Mouse (Mus musculus): ENCODE results near the gene Cldn10. TPM values are rescaled to one million over a fixed set of nuclear protein-coding genes. Genes with fewer than 3 reads are reported as not detected.

The Cldn10 gene
- polyA plus RNA-seq, 1 experiment = 1.4 TPM

DNA sequence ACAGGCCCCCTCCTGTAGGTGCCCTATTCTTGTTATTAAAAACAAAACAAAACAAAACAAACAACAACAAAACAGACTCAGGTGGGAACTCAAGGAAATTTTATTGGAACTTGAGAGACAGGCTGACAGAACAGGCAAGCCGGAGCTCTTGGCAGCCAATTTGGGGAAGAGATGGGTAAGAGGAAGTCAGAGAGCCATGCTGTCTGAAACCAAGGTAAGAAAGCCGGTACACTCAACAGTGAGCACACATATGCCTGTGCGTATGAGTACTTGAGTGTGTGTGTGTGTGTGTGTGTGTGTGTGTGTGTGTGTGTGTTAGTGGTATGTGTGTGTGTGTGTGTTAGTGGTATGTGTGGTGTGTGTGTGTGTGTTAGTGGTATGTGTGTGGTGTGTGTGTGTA, 54.6 kb downstream of the Cldn10 start:
- H3K27ac ChIP-seq (ENCODE audit: insufficient read depth, low read length) = no peak overlapping the region
- no peak overlapping the region for H3K4me3 ChIP-seq (ENCODE audit: extremely low read depth, insufficient read depth, insufficient read length)
- H3K4me1 ChIP-seq (ENCODE audit: control insufficient read depth, insufficient read depth, insufficient read length) = no peaks in the 10 kb centered on the region; the same call in 1 of the 2 replicates
- TF ChIP-seq POLR2A (IDR thresholded peaks at IDR 0.05; ENCODE audit: low read depth, low read length) (no peak), CTCF (IDR thresholded peaks at IDR 0.05; ENCODE audit: extremely low read depth, insufficient read depth, insufficient read length, insufficient replicate concordance) (no peak)
- no peaks in the 10 kb centered on the region for H3K36me3 ChIP-seq (ENCODE audit: control insufficient read depth, insufficient read depth, low read length)
- no peak for DNase-seq (ENCODE audit: low read depth in 1 of 2, low spot score in 2 of 2)
- 43% methylated on average over 3 of the region's 3 CpGs for WGBS
- H3K27me3 ChIP-seq (ENCODE audit: control insufficient read depth, insufficient read depth, low read length) = no peaks in the 10 kb centered on the region

DNA sequence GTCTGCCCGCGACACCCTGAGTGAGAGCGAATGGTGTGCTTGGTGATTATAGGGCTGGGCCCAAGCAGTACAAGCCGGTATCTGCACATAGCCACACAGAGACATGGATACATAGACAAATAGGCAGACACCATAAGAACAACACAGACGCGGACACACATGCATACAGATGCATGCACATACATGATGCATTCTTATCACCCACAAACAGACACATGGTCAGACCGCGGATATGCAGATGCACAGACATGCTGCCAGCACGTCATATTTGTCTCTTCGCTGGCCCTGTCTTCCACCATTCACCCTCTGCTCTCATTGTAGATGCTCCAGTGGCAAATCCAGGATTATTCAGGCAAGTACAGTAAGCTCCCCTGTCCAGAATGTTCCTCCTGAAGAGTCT, 59.1 kb downstream of the Cldn10 start:
- Histone ChIP-seq H3K4me1 (ENCODE audit: control insufficient read depth, insufficient read depth, insufficient read length) (no peaks in the 10 kb centered on the region; the same call in 1 of the 2 replicates), H3K27ac (ENCODE audit: insufficient read depth, low read length) (no peak overlapping the region), H3K27me3 (ENCODE audit: control insufficient read depth, insufficient read depth, low read length) (no peaks in the 10 kb centered on the region), H3K4me3 (ENCODE audit: extremely low read depth, insufficient read depth, insufficient read length) (no peak overlapping the region), H3K36me3 (ENCODE audit: control insufficient read depth, insufficient read depth, low read length) (no peaks in the 10 kb centered on the region)
- WGBS = 95% methylated on average over 10 of the region's 10 CpGs
- TF ChIP-seq CTCF (IDR thresholded peaks at IDR 0.05; ENCODE audit: extremely low read depth, insufficient read depth, insufficient read length, insufficient replicate concordance) (no peak), POLR2A (IDR thresholded peaks at IDR 0.05; ENCODE audit: low read depth, low read length) (no peak)
- DNase-seq (ENCODE audit: low read depth in 1 of 2, low spot score in 2 of 2) = no peak

DNA sequence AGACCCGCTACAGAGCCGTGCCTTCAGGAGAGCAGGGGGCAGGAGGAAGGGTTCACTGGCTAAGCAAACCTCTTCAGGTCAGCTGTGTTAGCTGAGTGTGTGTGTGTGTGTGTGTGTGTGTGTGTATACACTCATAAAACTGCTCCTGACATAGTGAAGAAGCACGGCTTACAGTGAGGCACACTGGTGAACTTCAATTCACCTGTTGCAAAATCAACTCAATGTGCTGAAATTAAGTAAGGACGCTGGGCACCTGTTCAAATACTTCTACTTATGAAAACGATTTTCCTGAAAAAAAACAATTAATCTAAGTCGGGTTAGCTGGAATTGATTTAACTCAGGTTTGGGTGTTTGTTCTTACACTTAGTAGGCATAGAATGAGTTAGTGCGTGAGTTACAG, 60.5 kb downstream of the Cldn10 start:
- no peaks in the 10 kb centered on the region for H3K27me3 ChIP-seq (ENCODE audit: control insufficient read depth, insufficient read depth, low read length)
- no peaks in the 10 kb centered on the region for H3K36me3 ChIP-seq (ENCODE audit: control insufficient read depth, insufficient read depth, low read length)
- 85% methylated on average over 7 of the region's 7 CpGs for WGBS
- no peak overlapping the region for H3K4me3 ChIP-seq (ENCODE audit: extremely low read depth, insufficient read depth, insufficient read length)
- H3K27ac ChIP-seq (ENCODE audit: insufficient read depth, low read length) = no peak overlapping the region
- no peak for TF ChIP-seq CTCF (IDR thresholded peaks at IDR 0.05; ENCODE audit: extremely low read depth, insufficient read depth, insufficient read length, insufficient replicate concordance)
- no peak for TF ChIP-seq POLR2A (IDR thresholded peaks at IDR 0.05; ENCODE audit: low read depth, low read length)
- H3K4me1 ChIP-seq (ENCODE audit: control insufficient read depth, insufficient read depth, insufficient read length) = no peaks in the 10 kb centered on the region
- DNase-seq (ENCODE audit: low read depth in 1 of 2, low spot score in 2 of 2) = no peak

DNA sequence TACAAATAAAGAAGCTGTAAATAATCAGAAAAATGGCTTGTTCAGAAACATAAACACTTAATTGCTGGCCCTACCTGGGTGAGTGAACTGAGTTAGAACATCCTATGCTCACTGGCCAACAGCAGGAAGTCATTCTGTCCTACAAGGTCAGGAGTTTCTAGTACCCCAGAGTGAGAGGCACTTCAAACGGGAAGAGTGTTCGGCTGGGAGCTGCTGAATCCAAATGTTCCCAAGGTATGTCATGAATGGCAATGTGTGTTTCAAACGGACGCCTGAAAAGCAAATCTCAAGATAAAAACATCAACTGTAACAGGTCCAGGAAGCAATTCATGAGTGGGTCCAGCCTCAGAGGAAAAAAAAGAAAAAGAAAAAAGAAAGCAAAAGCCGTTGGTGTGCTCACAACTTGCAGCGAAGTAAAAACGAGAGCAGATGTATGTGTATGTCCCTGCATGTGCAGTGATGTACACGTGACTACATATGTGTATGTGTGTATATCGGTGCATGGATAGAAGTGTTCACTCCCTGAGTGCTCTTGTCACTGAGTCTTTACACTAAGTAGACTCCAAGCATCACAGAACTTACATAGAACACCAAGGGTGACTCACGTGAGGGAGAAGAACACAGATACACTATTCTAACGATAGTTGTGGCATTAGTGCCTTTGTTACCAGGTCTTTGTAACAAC, 62.4 kb downstream of the Cldn10 start:
- Histone ChIP-seq H3K27ac (ENCODE audit: insufficient read depth, low read length) (no peak overlapping the region), H3K4me3 (ENCODE audit: extremely low read depth, insufficient read depth, insufficient read length) (no peak overlapping the region), H3K27me3 (ENCODE audit: control insufficient read depth, insufficient read depth, low read length) (peaks cover 2% of the 10 kb centered on the region; the same call in 1 of the 2 replicates), H3K36me3 (ENCODE audit: control insufficient read depth, insufficient read depth, low read length) (no peaks in the 10 kb centered on the region), H3K4me1 (ENCODE audit: control insufficient read depth, insufficient read depth, insufficient read length) (peaks cover 12% of the 10 kb centered on the region; the same call in 1 of the 2 replicates)
- TF ChIP-seq CTCF (IDR thresholded peaks at IDR 0.05; ENCODE audit: extremely low read depth, insufficient read depth, insufficient read length, insufficient replicate concordance) = no peak
- TF ChIP-seq POLR2A (IDR thresholded peaks at IDR 0.05; ENCODE audit: low read depth, low read length) = no peak
- WGBS = 31% methylated on average over 11 of the region's 11 CpGs
- DNase-seq (ENCODE audit: low read depth in 1 of 2, low spot score in 2 of 2) = no peak

DNA sequence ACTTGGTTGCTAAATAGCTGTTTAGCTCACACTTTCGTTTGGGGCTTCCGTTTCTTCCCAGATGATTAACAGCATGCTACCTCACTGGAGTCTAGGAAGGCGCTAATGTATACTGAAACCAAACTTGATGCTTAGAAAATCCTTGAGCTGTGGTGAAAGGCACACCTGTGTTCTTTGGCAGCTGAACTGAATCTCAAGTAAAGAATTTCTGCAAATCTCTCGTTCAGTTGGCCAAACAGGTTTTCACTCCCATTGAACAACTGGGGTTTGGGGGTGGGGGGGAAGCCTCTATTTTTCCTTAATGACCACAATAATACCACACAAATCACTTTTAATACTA, 63.0 kb downstream of the Cldn10 start:
- 43% methylated on average over 4 of the region's 4 CpGs for WGBS
- H3K36me3 ChIP-seq (ENCODE audit: control insufficient read depth, insufficient read depth, low read length) = no peaks in the 10 kb centered on the region
- TF ChIP-seq POLR2A (IDR thresholded peaks at IDR 0.05; ENCODE audit: low read depth, low read length) = no peak
- no peak for TF ChIP-seq CTCF (IDR thresholded peaks at IDR 0.05; ENCODE audit: extremely low read depth, insufficient read depth, insufficient read length, insufficient replicate concordance)
- peaks cover 4% of the 10 kb centered on the region; the same call in 1 of the 2 replicates for H3K27me3 ChIP-seq (ENCODE audit: control insufficient read depth, insufficient read depth, low read length)
- no peak overlapping the region for H3K27ac ChIP-seq (ENCODE audit: insufficient read depth, low read length)
- H3K4me1 ChIP-seq (ENCODE audit: control insufficient read depth, insufficient read depth, insufficient read length) = peaks cover 12% of the 10 kb centered on the region; the same call in 1 of the 2 replicates
- H3K4me3 ChIP-seq (ENCODE audit: extremely low read depth, insufficient read depth, insufficient read length) = no peak overlapping the region
- DNase-seq (ENCODE audit: low read depth in 1 of 2, low spot score in 2 of 2) = no peak

DNA sequence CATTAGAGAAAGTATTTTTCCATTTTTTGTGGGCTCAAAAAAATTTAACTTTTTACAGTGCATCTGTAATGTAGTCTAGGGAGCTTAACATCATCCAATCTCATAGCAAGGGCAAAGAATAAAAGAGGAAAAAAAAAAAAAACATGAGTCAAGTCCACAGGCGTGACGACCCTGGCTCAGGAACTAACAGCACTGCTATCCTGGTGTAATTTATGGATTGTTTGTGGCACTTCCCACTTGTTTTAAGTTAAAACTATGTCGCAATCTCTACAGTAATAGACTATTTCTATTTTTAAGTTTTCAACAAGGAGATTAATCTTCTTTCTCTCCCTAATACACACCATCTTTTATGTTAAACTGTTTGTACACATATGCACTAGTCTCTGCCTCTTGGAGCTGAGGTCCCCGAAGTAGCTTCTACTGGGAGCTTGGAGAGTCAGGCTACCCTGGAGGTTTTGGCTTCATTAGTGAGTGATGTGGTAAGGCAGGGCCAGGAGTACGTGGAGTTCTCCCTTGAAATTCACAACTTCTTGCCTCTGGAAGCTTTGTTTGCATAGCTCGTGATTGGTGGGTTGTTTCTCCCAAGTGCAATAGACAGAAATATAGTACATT, 63.9 kb downstream of the Cldn10 start:
- 84% methylated on average over 6 of the region's 6 CpGs for WGBS
- Histone ChIP-seq H3K27ac (ENCODE audit: insufficient read depth, low read length) (no peak overlapping the region), H3K4me1 (ENCODE audit: control insufficient read depth, insufficient read depth, insufficient read length) (peaks cover 15% of the 10 kb centered on the region; the same call in 1 of the 2 replicates), H3K27me3 (ENCODE audit: control insufficient read depth, insufficient read depth, low read length) (peaks cover 4% of the 10 kb centered on the region; the same call in 1 of the 2 replicates), H3K36me3 (ENCODE audit: control insufficient read depth, insufficient read depth, low read length) (no peaks in the 10 kb centered on the region), H3K4me3 (ENCODE audit: extremely low read depth, insufficient read depth, insufficient read length) (no peak overlapping the region)
- TF ChIP-seq CTCF (IDR thresholded peaks at IDR 0.05; ENCODE audit: extremely low read depth, insufficient read depth, insufficient read length, insufficient replicate concordance) (no peak), POLR2A (IDR thresholded peaks at IDR 0.05; ENCODE audit: low read depth, low read length) (no peak)
- DNase-seq (ENCODE audit: low read depth in 1 of 2, low spot score in 2 of 2) = no peak

All from spleen, adult 2 months (tissue).